Mouse (Mus musculus) midbrain, embryonic 11.5 days (tissue): ENCODE measurements around the gene Ctnnbip1. TPM values are rescaled to one million over a fixed set of nuclear protein-coding genes. Genes with fewer than 3 reads are reported as not detected.

Experiments
- ATAC-seq: fragments of 200-750 bp; cut with Nextera tagmentation; 2 replicates; pipeline ENCODE4 v1.8.0; 2017; ENCODE audit warnings: moderate TSS enrichment, moderate library complexity; ENCODE audit not compliant: low FRiP score
- DNase-seq: peaks from one replicate; pipeline ENCODE4 v3.0.0; 2015; ENCODE audit warnings: low spot score; ENCODE audit errors: missing footprints
- H3K27ac ChIP-seq: fragments of 300-500 bp; sonication (generic); 2 replicates; pipeline ENCODE4 v1.5.1; 2014; ENCODE audit warnings: low read depth, low read length
- H3K27me3 ChIP-seq: fragments of 300-500 bp; sonication (generic); 2 replicates; pipeline ENCODE4 v1.6.1; 2014; ENCODE audit warnings: mild to moderate bottlenecking, low read length, moderate library complexity, mixed read lengths; ENCODE audit not compliant: control insufficient read depth, insufficient read depth
- H3K36me3 ChIP-seq: fragments of 300-500 bp; sonication (generic); 2 replicates; pipeline ENCODE4 v1.6.1; 2014; ENCODE audit warnings: mild to moderate bottlenecking, low read length, moderate library complexity, mixed read lengths; ENCODE audit not compliant: control insufficient read depth, insufficient read depth
- H3K4me1 ChIP-seq: fragments of 300-500 bp; sonication (generic); 2 replicates; pipeline ENCODE4 v1.6.1; 2014; ENCODE audit warnings: low read length; ENCODE audit not compliant: control insufficient read depth, insufficient read depth
- H3K4me2 ChIP-seq: fragments of 300-500 bp; sonication (generic); 2 replicates; pipeline ENCODE4 v1.6.1; 2014; ENCODE audit warnings: mild to moderate bottlenecking, moderate library complexity
- H3K4me3 ChIP-seq: fragments of 300-500 bp; sonication (generic); 2 replicates; pipeline ENCODE4 v1.5.1; 2014; ENCODE audit warnings: low read depth, low read length
- H3K9ac ChIP-seq: fragments of 300-500 bp; sonication (generic); 2 replicates; pipeline ENCODE4 v1.6.1; 2014; ENCODE audit warnings: low read length
- H3K9me3 ChIP-seq: fragments of 300-500 bp; sonication (generic); 2 replicates; pipeline ENCODE4 v1.6.1; 2016; ENCODE audit warnings: low read length; ENCODE audit not compliant: control insufficient read depth
- WGBS: fragments of 180-500 bp; shearing (Covaris S2); extraction: QIAGEN DNeasy Blood & Tissue Kit; methylation state at CpG from one replicate; pipeline ENCODE4 v1.1.7; 2014; 5-methylcytosine and 5-hydroxymethylcytosine counted together
- polyA plus RNA-seq: library from polyadenylated mRNA; unstranded; fragments of >200 nt; fragmentation: Nextera tagmentation; extraction: Ambion mirVana; gene quantifications from 2 replicates; pipeline ENCODE4 v1.2.1, GENCODE M21; 2014

Ctnnbip1 gene
- 55.9 and 59.4 TPM in 2 replicates for polyA plus RNA-seq

DNA sequence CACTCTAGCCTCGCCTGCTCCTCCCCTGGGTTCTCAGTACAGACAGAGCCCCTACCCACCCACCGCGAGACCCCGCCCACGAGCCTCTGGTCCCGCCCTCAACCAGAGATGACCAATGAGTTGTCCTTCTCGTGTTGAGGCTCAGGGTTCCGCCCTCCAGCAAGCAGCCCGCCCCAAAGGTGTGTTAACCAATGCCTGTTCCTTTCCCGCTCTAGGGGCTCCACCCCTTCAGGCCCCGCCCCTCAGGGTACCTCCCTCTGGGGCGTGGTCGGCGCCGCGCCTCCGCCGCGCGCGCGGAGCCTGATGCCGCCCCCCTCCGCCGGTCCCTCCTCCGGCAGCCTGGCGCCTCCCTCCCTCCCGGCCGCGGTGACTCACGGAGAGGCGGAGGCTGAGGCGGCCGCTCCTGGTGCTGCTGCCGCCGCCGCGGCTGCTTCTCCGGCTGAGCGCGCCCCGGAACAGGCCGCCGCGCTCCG lies at the start of gene Ctnnbip1:
Ctnnbip1 (plus strand) TSS at position 369 of the 473 bp plus-strand sequence.
- Histone ChIP-seq H3K9me3 (no peaks in the 10 kb centered on the region), H3K27me3 (no peaks in the 10 kb centered on the region), H3K27ac (no peak within 1 kb of the TSS), H3K4me3 (peak within 1 kb of the TSS; percentile 78), H3K4me2 (peak within 1 kb of the TSS; percentile 78), H3K4me1 (no peaks in the 10 kb centered on the region), H3K36me3 (no peaks in the 10 kb centered on the region), H3K9ac (peak within 1 kb of the TSS; percentile 80)
- WGBS, result 0% methylated on average over 40 of the region's 46 CpGs
- DNase-seq (peak; percentile 99), ATAC-seq (peak; percentile 99)

DNA sequence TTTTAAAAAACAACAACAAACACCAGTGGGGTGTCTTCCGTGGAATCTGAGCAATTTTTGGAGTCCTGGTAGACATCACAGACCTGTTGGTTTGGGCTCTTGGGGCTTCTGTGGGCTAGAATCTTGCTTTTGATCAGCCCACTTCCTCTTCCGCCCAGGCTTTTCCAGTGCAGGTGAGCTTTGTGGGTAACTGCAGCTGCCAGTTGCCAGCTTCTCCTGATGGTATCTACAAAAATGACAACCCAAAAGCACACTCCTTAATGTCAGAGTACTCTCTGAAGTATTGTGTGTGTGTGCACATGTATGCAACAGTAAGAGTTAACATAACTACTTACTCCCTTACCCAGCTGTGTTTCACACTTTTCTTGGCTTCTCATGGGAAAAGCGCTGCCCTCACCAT lies 48.5 kb upstream of the Ctnnbip1 start:
- 94% methylated on average over 3 of the region's 3 CpGs for WGBS
- Histone ChIP-seq H3K9me3 (no peaks in the 10 kb centered on the region), H3K4me1 (no peaks in the 10 kb centered on the region), H3K9ac (no peak overlapping the region), H3K27me3 (no peaks in the 10 kb centered on the region), H3K4me3 (no peak overlapping the region), H3K27ac (no peak overlapping the region), H3K4me2 (no peak overlapping the region), H3K36me3 (peaks cover 10% of the 10 kb centered on the region)
- ATAC-seq, result no peak
- DNase-seq, result no peak

DNA sequence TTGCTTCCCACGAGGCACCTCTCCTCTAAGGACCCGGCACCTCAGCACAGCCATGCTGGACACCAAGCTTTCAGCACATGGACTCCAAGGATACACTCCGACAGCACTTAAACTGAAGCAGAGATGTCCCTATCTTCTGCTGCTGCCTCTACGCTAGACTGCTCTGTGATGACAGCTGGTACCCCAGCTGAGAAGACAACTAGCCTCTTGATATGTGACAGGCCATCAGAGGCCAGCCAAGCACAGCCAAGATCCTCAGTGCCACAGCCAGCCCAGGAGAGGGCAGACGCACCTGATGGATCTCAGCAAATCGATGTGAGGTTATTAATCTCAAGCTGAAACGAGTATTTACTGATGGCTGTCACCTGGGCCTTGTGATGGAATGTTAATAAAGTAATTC lies 42.9 kb upstream of the Ctnnbip1 start:
- Histone ChIP-seq H3K27me3 (no peaks in the 10 kb centered on the region), H3K9me3 (no peaks in the 10 kb centered on the region), H3K36me3 (peaks cover 6% of the 10 kb centered on the region), H3K27ac (no peak overlapping the region), H3K4me1 (no peaks in the 10 kb centered on the region), H3K4me3 (no peak overlapping the region), H3K4me2 (no peak overlapping the region), H3K9ac (no peak overlapping the region)
- WGBS, result 91% methylated on average over 7 of the region's 7 CpGs
- ATAC-seq (no peak), DNase-seq (no peak)

DNA sequence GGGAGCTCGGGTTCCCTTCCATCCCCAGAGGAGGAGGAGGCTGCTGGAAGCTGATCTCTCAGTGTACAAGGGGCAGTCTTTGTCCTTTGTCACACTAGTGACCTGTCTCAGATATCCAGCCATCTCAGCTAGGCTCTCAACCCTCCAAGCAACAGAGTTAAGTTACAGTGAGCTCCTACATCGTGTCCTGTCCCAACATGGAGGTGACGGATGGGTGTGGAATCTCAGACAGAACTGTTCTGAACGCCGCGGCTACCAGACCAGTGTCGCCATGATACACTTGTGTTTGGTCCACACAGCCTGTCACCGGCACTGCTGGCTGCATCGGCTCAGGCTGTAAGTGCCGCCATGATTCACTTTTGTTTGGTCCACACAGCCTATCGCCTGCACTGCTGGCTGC lies 41.0 kb upstream of the Ctnnbip1 start, which contains the start of gene Tmem274:
Tmem274 (plus strand) TSS at position 301 of the 400 bp plus-strand sequence.
- no peak within 1 kb of the TSS for H3K27ac ChIP-seq
- 84% methylated on average over 11 of the region's 11 CpGs for WGBS
- peaks cover 6% of the 10 kb centered on the region for H3K36me3 ChIP-seq
- H3K9me3 ChIP-seq, result no peaks in the 10 kb centered on the region
- no peak within 1 kb of the TSS for H3K9ac ChIP-seq
- ATAC-seq (no peak), DNase-seq (no peak)
- H3K4me1 ChIP-seq, result no peaks in the 10 kb centered on the region
- H3K27me3 ChIP-seq, result no peaks in the 10 kb centered on the region
- H3K4me2 ChIP-seq, result no peak within 1 kb of the TSS
- no peak within 1 kb of the TSS for H3K4me3 ChIP-seq

DNA sequence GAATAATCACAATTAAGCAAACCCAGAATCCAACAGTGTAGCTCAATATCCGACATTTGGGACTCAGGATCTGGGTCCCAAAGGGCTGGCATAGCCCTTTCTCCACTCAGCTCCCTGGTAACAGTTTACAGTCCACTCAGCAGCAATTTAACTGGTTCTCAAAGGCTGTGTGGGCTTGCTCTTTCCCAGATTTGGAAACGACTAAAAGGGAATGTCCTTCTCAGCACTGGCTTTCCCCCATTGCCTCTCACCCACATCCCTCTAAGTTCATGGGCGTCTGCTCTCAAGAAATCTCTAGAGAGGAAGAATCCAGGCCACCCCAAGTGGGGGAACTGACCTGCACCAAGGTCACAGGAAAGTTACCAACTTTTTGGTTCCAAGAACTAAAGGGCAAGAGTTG lies 33.5 kb upstream of the Ctnnbip1 start:
- no peak overlapping the region for H3K27ac ChIP-seq
- WGBS, result 51% methylated on average over 3 of the region's 3 CpGs

DNA sequence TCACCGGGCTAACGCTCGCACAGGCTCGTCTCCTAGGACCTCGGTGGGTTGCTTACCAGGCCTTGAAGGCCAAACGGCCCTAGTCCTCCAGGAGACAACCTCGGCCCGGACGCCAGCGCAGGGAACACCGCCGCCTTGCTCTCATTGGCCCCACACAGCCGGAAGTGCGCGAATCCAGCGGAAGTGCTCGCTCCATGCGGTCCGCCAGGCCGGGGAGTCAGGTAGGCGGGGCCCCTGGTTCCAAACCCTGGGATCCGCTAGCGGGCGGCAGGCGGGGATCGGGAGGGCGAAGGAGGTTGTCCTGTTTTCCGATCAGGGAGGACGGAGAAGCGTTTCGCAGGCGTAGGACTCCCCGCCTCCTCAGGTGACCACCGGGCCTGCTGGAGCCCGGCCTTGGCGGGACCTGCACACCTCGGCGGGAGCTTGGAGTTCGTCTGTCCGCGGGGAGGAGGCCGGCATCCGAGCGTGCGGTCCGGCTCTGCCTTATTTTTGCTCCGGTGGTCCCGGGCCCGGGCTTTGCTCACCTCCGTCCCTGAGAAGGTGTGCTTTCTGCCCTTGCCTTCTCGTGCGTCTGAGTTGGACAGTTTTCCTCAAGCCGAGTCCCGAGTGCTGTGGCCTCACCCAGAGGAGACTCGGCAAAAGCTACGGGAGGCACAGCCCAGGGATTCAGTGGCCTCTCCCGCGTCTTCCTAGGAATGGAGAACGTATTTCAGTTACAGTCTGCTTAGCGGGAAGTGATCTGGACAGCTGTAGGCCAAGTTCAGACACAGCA lies 32.8 kb upstream of the Ctnnbip1 start, which contains the start of the genes Nmnat1 and Lzic:
Nmnat1 (minus strand) TSS at position 150 of the 772 bp plus-strand sequence.
Lzic (plus strand) TSS at position 177 of the 772 bp plus-strand sequence.
- ATAC-seq, result peak; percentile 99
- no peaks in the 10 kb centered on the region for H3K9me3 ChIP-seq

More for the DNA sequence above, 33.5 kb upstream of the Ctnnbip1 start:
- peak overlapping the region; percentile 89 for H3K4me3 ChIP-seq
- H3K9ac ChIP-seq, result peak overlapping the region; percentile 81
- peaks cover 6% of the 10 kb centered on the region for H3K36me3 ChIP-seq
- H3K9me3 ChIP-seq, result no peaks in the 10 kb centered on the region
- no peaks in the 10 kb centered on the region for H3K27me3 ChIP-seq
- ATAC-seq (no peak), DNase-seq (no peak)
- H3K4me2 ChIP-seq, result peak overlapping the region; percentile 88
- H3K4me1 ChIP-seq, result peaks cover 12% of the 10 kb centered on the region

DNA sequence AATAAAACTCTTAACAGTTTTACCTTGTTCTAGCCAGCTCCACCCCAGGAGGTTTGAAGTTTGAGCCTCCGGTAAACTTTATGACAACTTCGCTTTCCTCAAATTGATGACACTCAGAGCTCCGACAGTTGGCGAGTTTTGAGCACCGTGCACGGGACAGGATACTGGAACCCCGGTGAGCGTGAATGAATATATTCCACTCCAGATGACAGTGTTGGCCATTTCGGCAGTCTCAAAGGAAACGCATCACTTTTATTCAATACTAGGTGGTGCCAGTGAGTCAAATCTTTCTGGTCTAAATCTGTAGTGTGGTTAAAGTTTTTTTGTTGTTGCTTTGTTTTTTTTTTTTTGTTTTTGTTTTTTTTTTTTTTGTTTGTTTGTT lies 32.2 kb upstream of the Ctnnbip1 start:
- no peak for ATAC-seq
- WGBS, result 2% methylated on average over 10 of the region's 10 CpGs
- no peak overlapping the region for H3K27ac ChIP-seq

More for the DNA sequence above, 32.8 kb upstream of the Ctnnbip1 start, which contains the start of the genes Nmnat1 and Lzic:
- peak within 1 kb of the TSS; percentile 88 for H3K4me2 ChIP-seq
- H3K4me1 ChIP-seq, result peaks cover 12% of the 10 kb centered on the region
- H3K4me3 ChIP-seq, result peak within 1 kb of the TSS; percentile 89
- peaks cover 6% of the 10 kb centered on the region for H3K36me3 ChIP-seq
- DNase-seq, result peak; percentile 100
- WGBS, result under 1% methylated on average over 60 of the region's 60 CpGs
- peak within 1 kb of the TSS; percentile 30; the same call in 1 of the 2 replicates for H3K27ac ChIP-seq
- H3K27me3 ChIP-seq, result no peaks in the 10 kb centered on the region
- peak within 1 kb of the TSS; percentile 81 for H3K9ac ChIP-seq

DNA sequence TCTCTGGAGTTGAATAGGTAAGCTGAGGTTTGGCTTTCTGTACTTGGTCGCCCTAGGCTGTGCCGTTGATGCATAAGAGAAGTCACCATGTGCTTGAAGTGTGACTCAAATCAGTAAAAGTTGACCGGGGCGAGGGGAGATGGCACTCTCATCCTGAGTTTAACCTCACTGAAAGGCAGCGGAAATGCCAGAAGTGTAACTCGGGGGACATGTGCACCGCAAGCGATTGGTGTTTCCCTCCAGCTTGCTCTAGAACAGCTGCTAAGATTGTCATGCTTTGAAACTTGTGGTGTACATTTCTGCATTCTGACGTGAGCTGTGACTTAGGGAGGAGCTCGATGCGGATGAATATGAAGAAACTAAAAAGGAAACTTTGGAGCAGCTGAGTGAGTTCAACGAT lies 30.3 kb upstream of the Ctnnbip1 start:
- H3K4me2 ChIP-seq, result no peak overlapping the region
- no peaks in the 10 kb centered on the region for H3K27me3 ChIP-seq
- no peak overlapping the region for H3K4me3 ChIP-seq
- peaks cover 12% of the 10 kb centered on the region for H3K36me3 ChIP-seq
- no peak overlapping the region for H3K27ac ChIP-seq
- WGBS, result 95% methylated on average over 12 of the region's 12 CpGs
- H3K9me3 ChIP-seq, result no peaks in the 10 kb centered on the region
- H3K9ac ChIP-seq, result no peak overlapping the region
- ATAC-seq, result no peak
- H3K4me1 ChIP-seq, result peaks cover 12% of the 10 kb centered on the region
- no peak for DNase-seq

More for the DNA sequence above, 32.2 kb upstream of the Ctnnbip1 start:
- peaks cover 12% of the 10 kb centered on the region for H3K4me1 ChIP-seq
- DNase-seq, result peak; percentile 89
- H3K9me3 ChIP-seq, result no peaks in the 10 kb centered on the region
- no peaks in the 10 kb centered on the region for H3K27me3 ChIP-seq
- H3K4me2 ChIP-seq, result peak overlapping the region; percentile 88
- peaks cover 6% of the 10 kb centered on the region for H3K36me3 ChIP-seq
- H3K9ac ChIP-seq, result peak overlapping the region; percentile 81
- peak overlapping the region; percentile 89 for H3K4me3 ChIP-seq
